Mouse (Mus musculus): Measurements from ENCODE around the gene Nr2e1. TPM values are rescaled to one million over a fixed set of nuclear protein-coding genes. Genes with fewer than 3 reads are reported as not detected.
A peak's percentile ranks its signal among the peaks of the same experiment; 100 is the strongest.

Nr2e1 gene
- total and polyA plus RNA-seq, 3 experiments, result not detected

GRCm38 (mm10) chr10:42625907-42626306 is 42.5 kb upstream of the Nr2e1 start:
- TF ChIP-seq USF2 (IDR thresholded peaks at IDR 0.05; ENCODE audit: borderline replicate concordance in 1 of 2, insufficient read depth in 1 of 2, low read depth in 1 of 2, low read length in 2 of 2), result no peak
- no peaks in the 10 kb centered on the region for H3K79me2 ChIP-seq (ENCODE audit: control insufficient read depth, insufficient read depth, low read length, poor library complexity)
- H3K27ac ChIP-seq (ENCODE audit: control insufficient read depth, low read depth, low read length), result no peak overlapping the region
- H3K9me3 ChIP-seq (replicated peaks; ENCODE audit: insufficient read depth, low read length), result no peaks in the 10 kb centered on the region
- H3K4me1 ChIP-seq (ENCODE audit: control insufficient read depth in 1 of 2, insufficient read depth in 2 of 2, low read length in 2 of 2), result peaks cover 0 to 4% of the 10 kb centered on the region in 2 experiments; a peak in 1 of 4 replicates
- no peak for DNase-seq (ENCODE audit: low read depth, low spot score)
- no peak overlapping the region for H3K4me3 ChIP-seq (ENCODE audit: control insufficient read depth in 1 of 2, insufficient read depth in 1 of 2, low read depth in 2 of 2, low read length in 2 of 2)
- no peaks in the 10 kb centered on the region; a peak in 1 of 4 replicates for H3K27me3 ChIP-seq (ENCODE audit: control insufficient read depth in 1 of 2, insufficient read depth in 2 of 2, low read length in 2 of 2)
- H3K9ac ChIP-seq (ENCODE audit: control insufficient read depth, low read depth, low read length, poor library complexity, severe bottlenecking), result no peak overlapping the region
- no peaks in the 10 kb centered on the region for H3K36me3 ChIP-seq (ENCODE audit: control insufficient read depth in 1 of 2, insufficient read depth in 2 of 2, low read length in 2 of 2)

GRCm38 (mm10) chr10:42618291-42618690 is 34.9 kb upstream of the Nr2e1 start:
- peaks cover 0 to 3% of the 10 kb centered on the region in 2 experiments; a peak in 2 of 4 replicates for H3K27me3 ChIP-seq (ENCODE audit: control insufficient read depth in 1 of 2, insufficient read depth in 2 of 2, low read length in 2 of 2)
- no peak overlapping the region for H3K4me3 ChIP-seq (ENCODE audit: control insufficient read depth in 1 of 2, insufficient read depth in 1 of 2, low read depth in 2 of 2, low read length in 2 of 2)
- no peak for DNase-seq (ENCODE audit: low read depth, low spot score)

GRCm38 (mm10) chr10:42614766-42615165 is 31.3 kb upstream of the Nr2e1 start:
- no peak for TF ChIP-seq SIN3A (IDR thresholded peaks at IDR 0.05; ENCODE audit: low read length)
- no peak for TF ChIP-seq MAZ (IDR thresholded peaks at IDR 0.05; ENCODE audit: low read depth, low read length)
- no peak for TF ChIP-seq ZMIZ1 (IDR thresholded peaks at IDR 0.05; ENCODE audit: low read depth, low read length)
- no peak for TF ChIP-seq JUND (IDR thresholded peaks at IDR 0.05; ENCODE audit: low read depth, low read length)
- no peak for TF ChIP-seq KAT2A (conservative IDR thresholded peaks at IDR 0.05; ENCODE audit: low read depth, low read length)
- TF ChIP-seq CTCF (IDR thresholded peaks at IDR 0.05 in 2 of 3, conservative IDR thresholded peaks at IDR 0.05 in 1 of 3; ENCODE audit: control insufficient read depth in 1 of 3, insufficient read depth in 1 of 3, low read depth in 2 of 3, low read length in 3 of 3, poor library complexity in 1 of 3, severe bottlenecking in 1 of 3), result no peak
- TF ChIP-seq GABPA (IDR thresholded peaks at IDR 0.05; ENCODE audit: low read depth, low read length), result no peak
- TF ChIP-seq MAFK (IDR thresholded peaks at IDR 0.05; ENCODE audit: borderline replicate concordance, low read depth, low read length), result no peak
- TF ChIP-seq POLR2AphosphoS2 (IDR thresholded peaks at IDR 0.05; ENCODE audit: low read length), result no peak
- TF ChIP-seq POLR2AphosphoS5 (IDR thresholded peaks at IDR 0.05; ENCODE audit: borderline replicate concordance, low read depth, low read length), result no peak
- no peak for TF ChIP-seq MEF2A (IDR thresholded peaks at IDR 0.05; ENCODE audit: extremely low read depth, insufficient replicate concordance, low read depth, low read length, poor library complexity, severe bottlenecking)
- no peak for TF ChIP-seq USF1 (IDR thresholded peaks at IDR 0.05; ENCODE audit: low read depth, low read length)
- TF ChIP-seq NRF1 (IDR thresholded peaks at IDR 0.05; ENCODE audit: insufficient read depth, low read depth, low read length, poor library complexity, severe bottlenecking), result no peak
- Histone ChIP-seq H3K36me3 (ENCODE audit: control insufficient read depth in 1 of 2, insufficient read depth in 2 of 2, low read length in 2 of 2) (no peaks in the 10 kb centered on the region), H3K79me2 (ENCODE audit: control insufficient read depth, insufficient read depth, low read length, poor library complexity) (no peaks in the 10 kb centered on the region), H3K9me3 (replicated peaks; ENCODE audit: insufficient read depth, low read length) (no peaks in the 10 kb centered on the region), H3K4me1 (ENCODE audit: control insufficient read depth in 1 of 2, insufficient read depth in 2 of 2, low read length in 2 of 2) (no peaks in the 10 kb centered on the region), H3K9ac (ENCODE audit: control insufficient read depth, low read depth, low read length, poor library complexity, severe bottlenecking) (no peak overlapping the region), H3K27me3 (ENCODE audit: control insufficient read depth in 1 of 2, insufficient read depth in 2 of 2, low read length in 2 of 2) (peaks cover 0 to 3% of the 10 kb centered on the region in 2 experiments; a peak in 2 of 4 replicates), H3K4me3 (ENCODE audit: control insufficient read depth in 1 of 2, insufficient read depth in 1 of 2, low read depth in 2 of 2, low read length in 2 of 2) (no peak overlapping the region), H3K27ac (ENCODE audit: control insufficient read depth, low read depth, low read length) (no peak overlapping the region)
- no peak for DNase-seq (ENCODE audit: low read depth, low spot score)

More at GRCm38 (mm10) chr10:42618291-42618690, 34.9 kb upstream of the Nr2e1 start:
- TF ChIP-seq E2F4 (IDR thresholded peaks at IDR 0.05; ENCODE audit: borderline replicate concordance, low read depth, low read length), result no peak
- 0 out of 2 replicates have a peak, but pooled peaks have one; percentile 15 for TF ChIP-seq MAFK (IDR thresholded peaks at IDR 0.05; ENCODE audit: borderline replicate concordance, low read depth, low read length)
- no peaks in the 10 kb centered on the region for H3K9me3 ChIP-seq (replicated peaks; ENCODE audit: insufficient read depth, low read length)
- no peaks in the 10 kb centered on the region for H3K79me2 ChIP-seq (ENCODE audit: control insufficient read depth, insufficient read depth, low read length, poor library complexity)
- no peaks in the 10 kb centered on the region for H3K36me3 ChIP-seq (ENCODE audit: control insufficient read depth in 1 of 2, insufficient read depth in 2 of 2, low read length in 2 of 2)
- H3K9ac ChIP-seq (ENCODE audit: control insufficient read depth, low read depth, low read length, poor library complexity, severe bottlenecking), result no peak overlapping the region
- H3K4me1 ChIP-seq (ENCODE audit: control insufficient read depth in 1 of 2, insufficient read depth in 2 of 2, low read length in 2 of 2), result no peaks in the 10 kb centered on the region
- H3K27ac ChIP-seq (ENCODE audit: control insufficient read depth, low read depth, low read length), result no peak overlapping the region
